Mouse (Mus musculus) brain, adult 10 weeks (tissue): ENCODE results near the gene Dnajc5. TPM values are rescaled to one million over a fixed set of nuclear protein-coding genes. Genes with fewer than 3 reads are reported as not detected.

Experiments used
- polyA plus RNA-seq: library from polyadenylated mRNA; stranded (reverse); fragments of 350-450 nt; fragmentation: Illumina TruSeq; extraction: RNeasy Lipid Tissue Mini Kit (QIAGEN cat#74804); gene quantifications from one replicate; pipeline ENCODE4 v1.2.3, GENCODE M21; 2015; ENCODE audit warnings: low read depth, low replicate concordance

The Dnajc5 gene
- polyA plus RNA-seq, result 172 TPM

DNA sequence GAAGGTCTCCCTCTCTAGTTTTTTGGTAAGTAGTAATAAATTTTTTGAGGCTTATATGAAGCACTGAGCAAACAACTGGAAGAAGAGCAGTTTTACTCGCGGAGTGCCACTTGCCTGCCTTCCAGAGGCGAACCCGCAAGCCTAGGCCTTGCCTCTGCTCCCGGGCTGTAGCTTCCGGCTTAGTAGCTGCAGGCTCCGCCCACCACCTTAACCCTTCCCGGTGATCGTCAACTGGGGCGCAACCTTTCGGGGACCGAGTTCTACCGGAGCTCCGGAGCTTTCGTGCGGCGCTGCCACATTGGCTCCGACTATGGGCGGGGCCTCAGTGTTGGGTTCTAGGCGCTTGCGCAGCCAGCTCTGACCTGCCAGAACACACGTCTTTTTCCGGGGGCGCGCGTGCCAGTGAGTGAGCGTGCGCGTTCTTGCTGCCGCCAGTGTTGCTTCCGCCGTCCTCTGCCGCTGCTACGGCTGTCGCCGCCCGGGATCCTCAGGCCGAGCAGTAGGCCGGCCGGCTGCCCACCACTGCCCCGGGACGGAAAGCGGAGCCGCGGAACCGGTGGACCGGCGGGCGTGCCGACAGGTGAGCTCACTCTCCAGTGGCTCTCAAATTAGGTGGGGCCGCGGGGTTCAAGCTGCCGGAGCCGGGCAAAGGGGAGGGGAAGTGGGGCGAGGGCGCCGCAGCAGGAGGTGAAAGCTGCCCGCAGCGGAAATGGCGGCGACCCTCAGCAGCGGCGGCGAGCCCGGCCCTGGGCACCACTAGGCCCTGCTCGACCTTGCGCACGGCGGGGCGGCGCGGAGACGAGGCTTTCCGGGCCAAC, at the start of gene Dnajc5:
Gene Dnajc5 (plus strand): TSS at position 368 of the 818 bp plus-strand sequence.

DNA sequence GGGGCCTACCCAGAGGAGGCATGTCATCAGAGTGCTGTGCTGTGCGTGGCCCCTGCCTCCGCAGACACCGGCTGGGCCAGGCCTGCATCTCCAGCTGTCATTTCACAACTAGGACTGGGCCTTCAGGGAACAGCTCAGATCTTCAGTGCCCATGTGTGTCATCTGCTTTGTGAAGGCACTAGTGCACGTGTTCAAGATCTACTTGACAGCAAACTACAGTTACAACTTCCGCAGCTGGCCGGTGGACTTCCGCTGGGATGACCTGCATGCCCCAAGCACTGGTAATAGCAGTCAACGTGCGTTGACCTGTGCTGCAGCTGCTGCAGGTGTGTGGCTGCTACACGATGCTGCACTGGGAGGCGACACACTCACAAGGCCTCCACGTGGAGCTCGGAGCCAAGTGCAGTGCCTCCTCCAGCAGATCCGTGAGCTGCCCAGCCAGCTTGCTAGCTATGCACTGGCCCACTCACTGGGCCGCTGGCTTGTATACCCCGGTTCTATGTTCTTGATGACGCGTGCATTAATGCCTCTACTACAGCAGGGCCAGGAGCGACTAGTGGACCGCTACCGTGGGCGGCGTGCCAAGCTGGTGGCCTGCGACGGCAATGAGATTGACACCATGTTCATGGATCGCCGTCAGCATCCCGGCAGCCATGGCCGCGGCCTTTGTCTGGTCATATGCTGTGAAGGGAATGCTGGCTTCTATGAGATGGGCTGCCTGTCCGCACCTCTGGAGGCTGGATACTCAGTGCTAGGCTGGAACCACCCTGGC, 26.9 kb upstream of the Dnajc5 start, which contains the start of gene Abhd16b:
Gene Abhd16b (plus strand): TSS at position 51 of the 772 bp plus-strand sequence.

DNA sequence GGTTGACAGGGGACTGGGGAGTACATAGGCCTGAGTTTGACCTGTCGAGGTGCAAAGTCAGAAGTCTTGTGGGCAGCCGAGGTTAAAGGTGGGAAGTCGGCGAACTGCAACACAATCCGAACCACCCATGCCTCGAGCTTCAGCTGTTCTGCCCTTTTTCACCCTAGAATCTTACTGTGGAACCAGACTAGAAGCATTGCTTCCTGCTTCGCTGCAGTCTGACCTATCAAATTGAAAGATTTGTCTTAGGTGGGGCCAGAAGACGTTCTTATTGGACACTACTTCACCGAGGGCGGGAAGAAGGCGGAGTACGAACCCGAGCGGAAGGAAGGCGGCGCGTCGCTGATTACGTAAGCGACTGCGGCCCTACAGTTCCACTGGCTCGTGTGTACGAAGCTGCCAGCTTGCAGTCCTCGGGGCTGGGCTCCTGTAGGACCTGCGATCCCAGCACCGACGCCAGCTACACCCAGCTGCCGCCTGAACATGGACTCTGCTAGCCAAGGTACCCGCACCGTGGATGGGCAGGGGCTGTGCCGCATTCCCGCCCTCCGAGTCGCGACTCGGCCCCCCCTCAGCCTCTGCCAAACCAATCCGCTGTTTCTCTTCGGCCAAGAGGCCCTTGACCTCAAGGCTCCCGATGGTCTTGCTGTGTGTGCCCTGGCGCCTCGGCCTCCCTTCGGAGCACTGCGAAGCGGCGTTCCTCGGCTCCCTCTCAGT, 23.3 kb upstream of the Dnajc5 start, which contains the start of gene Tpd52l2:
Gene Tpd52l2 (plus strand): TSS at position 312 of the 717 bp plus-strand sequence.

DNA sequence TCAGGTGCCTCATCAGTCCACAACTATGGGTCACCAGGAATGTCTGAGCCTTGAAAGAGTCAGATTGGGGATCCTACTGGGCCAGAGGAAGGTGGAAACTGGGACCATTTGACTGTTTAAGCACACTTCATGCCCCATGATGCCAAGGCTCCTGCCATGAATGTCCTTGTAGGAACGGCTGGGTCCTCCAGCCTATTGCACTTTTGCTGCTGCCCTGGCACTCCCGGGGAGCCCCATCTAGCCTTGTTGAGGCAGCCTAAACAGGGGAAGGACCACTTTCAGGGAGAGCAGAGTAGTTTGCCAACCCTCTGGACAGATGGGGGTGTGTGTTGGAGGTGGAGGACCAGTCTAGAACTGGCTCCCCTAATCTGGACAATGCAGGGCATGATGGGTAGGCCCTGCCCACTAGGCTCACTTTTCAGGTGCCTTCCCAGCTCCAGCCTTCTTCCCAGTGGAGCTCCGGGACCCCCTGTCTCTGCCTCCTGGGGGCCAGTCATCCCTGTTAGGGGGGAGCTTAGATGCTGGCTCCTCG, 64.2 kb downstream of the Dnajc5 start, which contains the start of gene Uckl1:
Gene Uckl1 (minus strand): TSS at position 482 of the 532 bp plus-strand sequence.

DNA sequence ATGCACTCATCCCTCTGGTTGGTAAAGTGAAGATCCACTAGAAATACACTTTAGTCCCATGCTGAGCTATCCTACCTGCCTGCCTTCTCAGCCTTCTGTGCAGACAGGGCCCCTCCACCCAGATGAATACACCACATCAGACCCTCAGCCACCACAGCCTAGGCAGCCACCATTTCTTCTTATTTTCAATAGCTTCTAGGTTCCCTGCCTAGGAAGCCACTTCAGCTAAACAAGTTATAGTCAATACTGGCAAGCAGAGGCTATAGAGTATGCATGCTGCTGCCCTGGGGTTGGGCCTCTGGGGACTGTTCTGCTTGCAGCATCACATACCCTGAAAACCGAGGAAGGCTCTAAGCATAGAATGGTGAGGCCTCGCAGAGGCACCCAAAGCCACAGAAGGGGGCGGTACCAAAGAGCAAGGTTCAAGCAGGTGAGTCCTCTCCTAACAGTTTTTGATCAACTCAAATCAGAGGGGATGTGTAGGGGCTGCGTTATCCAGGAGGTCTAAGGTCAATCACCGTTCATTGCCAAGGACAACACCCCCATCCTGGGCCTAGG, 71.3 kb downstream of the Dnajc5 start, which contains the start of gene Prpf6:
Gene Prpf6 (plus strand): TSS at position 341 of the 558 bp plus-strand sequence.

DNA sequence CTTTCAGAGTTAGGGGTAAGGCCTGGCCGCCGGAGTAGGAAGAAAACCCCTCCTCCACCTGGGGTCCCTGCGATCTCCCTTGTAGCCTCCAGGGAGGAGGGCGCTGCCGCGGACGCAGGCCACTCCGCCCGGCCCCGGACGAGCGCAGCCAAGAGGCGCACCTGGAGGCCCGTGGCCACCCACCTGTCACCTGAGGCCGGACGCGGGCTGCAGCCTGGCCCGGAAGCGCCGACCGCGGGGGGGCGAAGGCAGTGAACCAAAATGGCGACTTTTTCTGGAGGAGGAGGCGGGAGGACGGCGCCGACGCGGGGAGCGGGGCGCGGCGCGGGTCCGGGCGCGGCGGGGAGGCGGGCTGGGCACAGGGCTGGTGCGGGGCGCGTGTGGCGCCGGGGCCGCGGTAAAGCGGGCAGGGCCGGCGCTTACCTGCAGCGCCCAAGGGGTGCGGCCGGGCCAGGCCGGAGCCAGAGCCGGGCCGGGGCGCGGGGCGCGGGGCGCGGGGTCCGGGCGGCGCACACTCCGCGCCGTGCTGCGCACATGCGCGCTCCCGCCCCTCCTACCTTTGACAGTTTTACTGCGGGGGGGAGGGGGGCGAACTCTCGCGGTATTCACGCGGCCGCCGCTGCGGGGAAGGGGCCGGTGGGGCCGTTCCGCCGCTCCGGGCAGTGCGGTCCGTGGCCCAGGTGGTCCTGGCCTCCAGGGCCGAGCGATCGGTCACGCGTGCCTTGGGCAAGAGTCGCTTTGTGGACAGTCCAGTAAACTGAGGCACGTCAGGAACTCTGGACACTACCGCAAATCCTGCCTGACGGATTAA, 72.2 kb downstream of the Dnajc5 start, which contains the start of gene Zfp512b:
Gene Zfp512b (minus strand): TSS at position 573 of the 811 bp plus-strand sequence.

DNA sequence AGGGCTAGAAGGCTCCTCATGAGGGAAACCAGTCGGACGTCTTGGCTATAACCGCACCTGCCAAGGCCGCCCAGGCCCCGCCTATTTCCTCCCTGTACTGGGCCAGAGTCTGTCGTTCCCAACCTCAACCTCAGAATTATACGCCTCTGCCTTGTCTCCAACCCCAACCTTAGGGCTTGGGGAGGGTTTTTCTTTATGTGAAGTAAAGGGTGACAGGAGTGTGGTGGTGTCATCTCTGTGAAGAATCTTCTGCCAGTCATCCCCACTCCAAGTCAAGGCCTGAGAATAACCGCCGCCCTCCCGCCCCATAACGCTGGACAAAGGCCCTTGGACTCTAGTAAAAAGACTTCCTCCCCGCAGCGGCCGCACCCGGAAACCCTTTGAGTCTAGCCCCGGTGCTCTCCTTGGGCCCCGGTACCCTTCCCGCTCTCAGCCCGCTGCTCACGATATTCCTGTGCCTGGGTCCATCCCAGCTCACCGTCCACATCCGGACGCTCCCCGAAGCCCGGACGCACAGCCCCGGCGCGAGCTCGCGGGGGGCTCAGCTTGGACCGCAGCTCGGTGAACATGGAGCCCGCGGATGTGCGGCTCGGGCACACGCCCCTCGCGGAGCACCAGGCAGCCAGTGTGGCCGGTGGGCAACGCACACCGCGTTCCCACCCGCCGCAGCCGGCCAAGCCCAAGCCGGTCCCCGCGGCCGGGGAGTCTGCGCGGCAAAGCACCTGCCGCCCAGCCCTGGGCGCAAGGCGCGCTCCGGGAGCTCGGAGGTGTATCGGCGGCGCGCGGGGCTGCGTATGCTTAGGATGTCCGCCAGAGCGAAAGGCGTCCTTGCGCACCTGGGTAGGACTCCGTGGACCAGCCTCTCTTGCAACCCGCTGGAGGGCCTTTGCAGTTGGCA, 78.4 kb downstream of the Dnajc5 start, which contains the start of gene Samd10:
Gene Samd10 (minus strand): TSS at position 759 of the 898 bp plus-strand sequence.

Other genes starting within 250 kb of the Dnajc5 start
- gene Gmeb2, start 232.4 kb upstream of the Dnajc5 start, polyA plus RNA-seq, result 19.4 TPM
- 1,118 TPM for gene Stmn3, start 206.0 kb upstream of the Dnajc5 start, polyA plus RNA-seq
- 26.0 TPM for gene Rtel1, start 200.7 kb upstream of the Dnajc5 start, polyA plus RNA-seq
- gene Zgpat, start 155.6 kb upstream of the Dnajc5 start, polyA plus RNA-seq, result 52.2 TPM
- gene Arfrp1, start 155.1 kb upstream of the Dnajc5 start, polyA plus RNA-seq, result 65.1 TPM
- 31.4 TPM for gene Lime1, start 140.4 kb upstream of the Dnajc5 start, polyA plus RNA-seq
- 6.2 TPM for gene Zbtb46, start 61.1 kb upstream of the Dnajc5 start, polyA plus RNA-seq
- not detected for gene Abhd16b, start 27.3 kb upstream of the Dnajc5 start, polyA plus RNA-seq
- 156 TPM for gene Tpd52l2, start 23.3 kb upstream of the Dnajc5 start, polyA plus RNA-seq
- gene Uckl1, start 64.4 kb downstream of the Dnajc5 start, polyA plus RNA-seq, result 58.3 TPM
- gene Prpf6, start 71.4 kb downstream of the Dnajc5 start, polyA plus RNA-seq, result 42.7 TPM
- 45.3 TPM for gene Zfp512b, start 72.3 kb downstream of the Dnajc5 start, polyA plus RNA-seq
- gene Samd10, start 78.7 kb downstream of the Dnajc5 start, polyA plus RNA-seq, result 24.8 TPM
- not detected for gene Gm29797, start 136.5 kb downstream of the Dnajc5 start, polyA plus RNA-seq
- gene Sox18, start 151.2 kb downstream of the Dnajc5 start, polyA plus RNA-seq, result 7.8 TPM
- 74.5 TPM for gene Tcea2, start 159.8 kb downstream of the Dnajc5 start, polyA plus RNA-seq
- 41.0 TPM for gene Rgs19, start 173.5 kb downstream of the Dnajc5 start, polyA plus RNA-seq
- gene Lkaaear1, start 178.0 kb downstream of the Dnajc5 start, polyA plus RNA-seq, result not detected
- gene Oprl1, start 194.5 kb downstream of the Dnajc5 start, polyA plus RNA-seq, result 44.8 TPM
- 5.8 TPM for gene Myt1, start 242.8 kb downstream of the Dnajc5 start, polyA plus RNA-seq